Mouse (Mus musculus) E14TG2a.4 (cell line): Measurements from ENCODE around the gene Plekhg2.

ENCODE experiments used
- CTCF ChIP-seq: conservative IDR thresholded peaks from 2 replicates; pipeline ENCODE4 v1.5.1; 2014; ENCODE audit warnings: low read length
- NANOG ChIP-seq: IDR thresholded peaks from 2 replicates; pipeline ENCODE4 v1.6.1; 2014; ENCODE audit warnings: borderline replicate concordance, low read length, mixed read lengths
- POU5F1 ChIP-seq: IDR thresholded peaks from 2 replicates; pipeline ENCODE4 v1.6.1; 2014; ENCODE audit warnings: low read length, borderline replicate concordance

GRCm38 (mm10) chr7:28356981-28357380, 15.4 kb downstream of the Plekhg2 start:
- TF ChIP-seq CTCF (no peak), NANOG (no peak), POU5F1 (no peak)
